Mouse (Mus musculus) A20 (cell line): ENCODE measurements around the gene Parp14.
"Not testable (repeated sequence)": the region's sequence is repeated elsewhere in the genome, so short reads cannot be mapped to it uniquely, and the experiment has no call there.

Experiments used
- DNase-seq: peaks from one replicate; pipeline ENCODE4 v3.0.0-alpha.2; 2011; ENCODE audit warnings: low read depth, low spot score

Parp14 gene

DNA sequence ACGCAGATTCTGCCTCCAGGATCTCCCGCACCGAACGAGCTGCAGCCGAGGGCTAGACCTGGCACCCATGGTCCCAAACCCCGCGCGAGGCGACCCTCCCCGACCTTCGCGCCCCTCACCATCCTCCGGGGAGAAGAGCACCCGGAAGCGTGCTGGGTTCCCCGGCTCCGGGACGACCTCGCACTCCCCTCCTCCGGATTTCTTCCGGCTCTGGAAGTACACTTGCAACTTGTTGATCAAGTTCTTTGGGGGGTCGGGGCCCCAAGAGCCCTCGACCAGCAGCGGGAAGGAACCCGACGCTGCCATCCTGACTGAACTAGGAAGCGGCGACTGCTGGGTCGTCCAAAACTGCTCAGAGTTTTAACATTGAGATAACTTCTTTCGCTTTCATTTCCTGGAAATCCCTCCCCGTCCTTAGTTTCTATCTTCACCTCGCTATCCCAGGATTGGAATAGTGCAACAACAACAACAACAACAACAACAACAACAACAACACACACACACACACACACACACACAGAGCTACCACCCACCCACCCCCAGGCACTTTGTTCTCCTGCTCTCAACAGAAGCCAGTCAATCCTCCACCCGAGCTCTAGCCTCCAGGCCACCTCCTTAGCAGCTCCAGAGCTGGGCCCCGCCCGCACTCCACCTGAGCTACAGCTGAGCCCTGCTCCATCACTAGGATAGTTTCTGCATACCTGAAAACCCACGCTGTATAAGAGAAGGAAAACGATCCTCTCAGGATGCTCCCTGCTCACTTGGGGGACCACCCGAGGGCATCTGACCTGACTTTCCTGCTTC, at the start of gene Parp14:
Parp14 (minus strand) TSS at position 497 of the 804 bp plus-strand sequence.
- DNase-seq: peak; percentile 78

DNA sequence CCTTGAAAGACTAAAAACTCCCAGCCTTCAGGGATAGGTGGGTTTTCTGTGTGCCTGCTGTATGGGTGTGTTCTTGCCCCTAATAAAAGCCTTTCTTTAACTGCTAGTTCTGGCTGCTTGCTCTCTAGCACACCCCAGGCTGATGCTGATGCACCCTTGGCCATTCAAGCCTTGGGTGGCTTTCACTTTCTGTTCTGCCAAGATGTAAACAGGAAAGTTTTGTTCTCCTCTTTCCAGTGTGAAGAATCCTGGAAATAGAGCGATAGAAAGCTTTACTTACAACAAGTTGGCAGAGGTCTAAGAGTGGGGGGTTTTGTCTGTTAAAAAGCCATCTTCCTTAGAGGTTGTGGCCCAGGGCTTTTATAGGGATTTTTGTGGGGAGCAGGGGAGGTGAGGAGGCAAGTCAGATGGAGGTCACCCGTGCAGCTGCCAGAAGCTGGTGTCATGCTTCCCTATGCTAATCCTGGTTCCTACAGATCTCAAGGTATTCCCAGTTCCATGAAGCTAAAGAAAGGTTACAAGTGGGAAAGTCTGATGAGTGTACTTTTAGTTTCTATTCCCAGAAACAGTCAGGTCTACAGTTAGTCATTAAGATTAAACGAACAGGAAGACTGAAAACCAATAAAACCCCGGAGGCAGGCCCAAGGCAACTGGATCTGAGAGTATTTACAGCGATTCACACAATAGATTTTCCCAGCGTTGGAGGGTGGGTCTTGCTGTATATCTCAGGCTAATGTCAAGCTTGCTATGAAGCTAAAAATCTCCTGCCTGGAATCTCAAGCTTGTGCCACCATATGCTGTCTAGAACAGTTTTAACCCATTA, 47.6 kb upstream of the Parp14 start:
- peak; percentile 41 for DNase-seq

DNA sequence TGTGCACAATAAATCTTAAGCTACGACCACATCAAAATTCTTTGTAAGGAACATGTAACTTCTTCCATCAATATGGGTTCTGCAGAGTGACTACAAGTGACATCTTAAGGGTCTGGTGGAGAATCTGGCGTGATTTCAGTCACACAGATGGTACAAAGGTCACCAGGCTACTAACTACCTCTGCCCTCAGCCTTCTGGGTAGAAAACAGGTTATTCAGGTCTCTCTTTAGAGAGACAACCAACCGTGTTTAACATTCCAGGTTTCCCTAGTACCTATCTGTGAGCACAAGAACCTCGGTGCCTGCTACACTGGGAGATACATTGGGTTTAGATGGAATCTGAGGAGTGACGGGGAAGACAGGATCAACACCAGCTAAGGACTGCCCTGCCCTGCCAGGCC, 43.0 kb upstream of the Parp14 start:
- no peak for DNase-seq

DNA sequence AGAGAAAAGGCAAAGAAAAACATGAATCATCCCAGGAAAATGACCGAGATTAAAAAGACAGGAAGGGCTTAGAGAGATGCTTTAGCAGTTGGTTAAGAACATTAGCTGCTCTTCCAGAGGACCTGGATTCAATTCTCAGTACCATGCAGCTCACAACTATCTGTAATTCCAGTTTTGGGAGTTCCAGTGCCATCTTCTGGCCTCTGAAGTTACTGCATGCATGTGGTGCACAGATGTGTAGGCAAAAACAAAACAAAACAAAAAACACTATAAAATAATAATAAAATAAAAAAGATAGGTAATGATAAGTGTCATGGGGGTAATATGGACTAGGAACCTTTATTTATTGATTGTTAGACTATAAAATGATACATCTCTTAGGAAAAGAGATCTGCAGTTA, 42.2 kb upstream of the Parp14 start:
- DNase-seq: peak; percentile 60

DNA sequence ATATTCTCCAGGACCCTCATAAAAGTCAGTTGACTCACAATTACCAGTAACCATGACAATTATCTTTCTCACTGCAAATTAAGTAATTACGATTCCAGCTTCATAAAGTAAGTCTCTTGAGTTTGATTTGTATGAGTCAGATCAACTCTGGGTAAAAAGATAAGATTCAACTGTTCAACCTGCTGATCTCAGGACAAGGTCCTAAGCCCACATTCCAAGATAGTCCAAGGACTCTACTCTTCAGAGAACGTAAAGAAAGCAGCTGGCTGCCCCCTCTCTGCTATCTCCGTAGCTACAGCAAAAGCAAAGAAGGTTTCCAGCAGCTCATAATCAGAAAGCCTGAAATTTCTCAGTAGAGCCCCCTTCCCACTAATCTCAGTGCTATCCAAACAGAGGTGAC, 40.1 kb upstream of the Parp14 start:
- DNase-seq: no peak

DNA sequence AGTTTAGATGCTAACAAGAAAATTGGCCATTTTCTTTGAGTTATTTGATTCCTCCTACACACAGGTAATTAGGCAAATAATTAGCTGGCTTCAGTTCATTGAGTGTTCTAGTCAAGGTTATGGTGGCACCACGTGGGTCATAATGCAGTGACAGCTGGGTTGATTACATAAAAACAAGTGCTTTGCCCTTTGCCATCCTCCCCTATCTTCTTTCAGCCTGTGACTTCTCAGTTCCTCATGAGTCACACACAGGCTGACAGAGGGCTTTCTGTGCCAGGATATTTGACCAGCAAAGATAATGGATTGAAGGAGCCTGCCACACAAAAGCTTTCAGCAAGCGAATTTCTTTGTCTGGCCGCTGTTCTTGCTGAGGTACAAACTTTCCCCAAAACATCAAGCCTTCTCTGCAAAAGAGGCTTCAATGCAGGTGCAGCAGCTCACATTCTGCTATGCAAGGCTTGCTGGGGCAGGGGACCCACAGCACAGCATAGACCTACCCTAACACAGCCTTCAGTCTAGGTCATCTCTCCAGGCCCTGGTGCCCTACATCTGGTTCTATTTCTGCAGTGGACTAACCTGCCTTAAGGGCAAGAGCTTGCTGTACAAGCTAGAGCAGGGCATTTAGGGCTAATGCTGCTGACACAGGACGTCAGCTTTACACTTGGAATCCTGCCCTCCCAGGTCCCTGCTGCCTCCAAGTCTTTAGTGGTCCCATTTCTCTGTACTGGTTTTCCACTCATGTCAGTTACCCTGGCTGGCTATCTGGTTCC, 36.3 kb upstream of the Parp14 start:
- no peak for DNase-seq

DNA sequence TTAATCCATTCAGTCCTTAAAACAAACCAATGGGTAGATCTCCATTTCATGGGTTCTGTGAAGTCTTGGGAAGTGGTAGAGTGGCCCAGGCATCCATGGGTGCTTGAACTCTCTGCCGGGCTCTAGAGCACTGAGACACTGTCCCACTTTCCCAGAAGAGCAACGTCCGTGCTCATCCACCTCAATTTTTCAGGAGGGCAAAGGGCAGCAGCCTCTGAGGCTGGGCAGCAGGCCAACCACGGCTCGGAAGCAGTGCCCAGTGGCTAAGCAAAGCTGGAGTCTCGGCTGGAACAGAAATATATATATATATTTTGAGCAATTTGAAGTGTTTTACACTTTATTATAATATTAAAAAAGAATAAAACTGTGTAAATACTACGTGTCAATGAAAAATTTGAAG, 35.5 kb upstream of the Parp14 start:
- no peak for DNase-seq

DNA sequence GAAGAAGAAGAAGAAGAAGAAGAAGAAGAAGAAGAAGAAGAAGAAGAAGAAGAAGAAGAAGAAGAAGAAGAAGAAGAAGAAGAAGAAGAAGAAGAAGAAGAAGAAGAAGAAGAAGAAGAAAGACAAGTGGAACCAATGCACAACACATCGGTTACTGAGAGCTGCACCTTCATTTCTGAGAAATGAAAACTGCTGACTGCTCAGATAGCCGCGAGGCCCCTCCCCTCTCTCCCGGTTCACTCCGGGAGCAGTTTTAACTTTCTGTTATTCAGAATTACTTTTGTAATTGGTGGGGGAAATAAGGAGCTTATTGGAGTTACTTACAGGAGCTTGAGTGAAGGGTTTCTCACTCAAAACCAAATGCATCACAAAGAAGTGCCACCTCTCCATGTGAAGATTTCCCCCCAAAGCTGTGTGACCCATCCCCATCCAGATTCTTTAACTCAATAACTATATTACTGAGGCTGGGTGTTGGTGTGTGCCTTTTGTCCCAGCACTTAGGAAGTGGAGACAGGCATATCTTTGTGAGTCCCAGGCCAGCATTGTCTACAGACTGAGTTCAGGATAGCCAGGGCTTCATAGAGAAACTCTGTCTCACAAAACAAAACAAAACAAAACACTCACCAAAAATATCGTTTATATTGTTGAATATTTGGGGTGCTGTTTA, 34.6 kb upstream of the Parp14 start:
- no peak for DNase-seq

DNA sequence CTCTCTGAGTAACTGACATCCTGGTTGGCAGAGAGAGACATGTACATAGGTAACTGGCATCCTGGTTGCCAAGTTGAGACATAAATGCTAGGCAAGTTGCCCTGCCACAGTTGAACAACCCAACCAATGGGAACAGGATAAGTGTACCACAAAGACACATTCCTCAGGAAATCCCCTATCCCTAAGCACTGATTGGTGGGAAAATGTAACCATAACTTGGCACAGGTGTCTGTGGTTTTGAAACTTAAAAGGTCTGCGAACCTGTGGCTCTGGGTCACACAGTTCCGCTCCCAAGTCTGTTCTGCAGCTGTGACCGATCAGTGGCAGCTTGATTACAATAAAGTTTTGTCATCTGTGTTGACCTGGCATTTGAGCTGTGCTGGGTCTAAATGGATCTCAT, 34.0 kb upstream of the Parp14 start:
- DNase-seq: no peak

DNA sequence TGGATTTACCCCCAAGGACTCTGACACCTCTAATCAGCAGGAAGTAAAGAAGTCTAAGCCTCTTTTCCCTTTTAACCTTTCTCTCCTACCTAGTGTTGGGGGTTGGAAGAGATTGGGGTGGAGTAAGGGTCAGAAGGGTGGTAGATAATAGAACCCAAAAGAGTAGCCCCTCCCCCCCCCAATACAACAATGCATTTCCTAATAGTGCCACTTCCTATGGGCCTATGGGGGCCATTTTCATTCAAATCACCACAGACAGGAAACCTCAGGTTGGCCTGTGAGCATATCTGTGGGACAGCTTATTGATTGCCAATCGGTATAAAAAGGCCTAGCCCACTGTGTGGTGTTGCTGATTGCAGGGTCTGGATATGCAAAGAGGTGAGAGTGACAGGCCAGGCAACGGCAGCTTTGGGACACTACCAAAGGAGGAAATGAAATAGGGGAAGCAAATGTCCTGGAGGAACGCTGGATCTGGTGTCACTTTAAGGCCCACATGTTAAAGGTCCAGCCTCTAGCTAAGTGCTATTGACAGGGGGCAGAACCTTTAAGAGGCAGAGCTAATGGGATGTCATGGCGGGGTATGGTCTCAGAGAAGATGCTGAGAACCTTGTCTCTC, 32.9 kb upstream of the Parp14 start:
- DNase-seq: no peak

DNA sequence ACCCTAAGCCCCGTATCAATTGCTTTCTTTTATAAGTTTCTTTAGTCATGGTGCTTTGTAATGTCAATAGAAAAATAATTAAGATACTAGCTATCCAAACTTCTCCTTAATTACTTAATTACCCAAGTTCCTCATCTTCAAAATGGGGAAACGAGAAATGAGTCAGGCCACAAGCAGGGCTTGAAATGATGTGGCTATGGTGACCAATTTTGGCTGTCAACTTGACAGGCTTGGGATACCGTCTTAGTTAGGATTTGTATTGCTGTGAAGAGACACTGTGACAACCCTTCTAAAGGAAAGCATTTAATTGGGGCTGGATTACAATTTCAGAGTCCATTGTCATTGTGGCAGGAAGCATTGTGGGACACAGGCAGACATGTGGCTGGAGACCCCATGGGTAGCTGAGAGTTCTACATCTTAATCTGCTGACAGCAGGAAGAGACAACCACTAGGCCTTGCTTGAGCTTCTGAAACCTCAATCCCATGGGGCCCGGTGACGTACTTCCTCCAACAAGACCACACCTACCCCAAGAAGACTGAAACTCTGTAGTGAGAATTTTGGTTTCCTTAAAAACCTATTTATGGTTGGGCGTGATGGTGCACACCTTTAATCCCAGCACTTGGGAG, 31.8 kb upstream of the Parp14 start:
- DNase-seq: peak; percentile 37

DNA sequence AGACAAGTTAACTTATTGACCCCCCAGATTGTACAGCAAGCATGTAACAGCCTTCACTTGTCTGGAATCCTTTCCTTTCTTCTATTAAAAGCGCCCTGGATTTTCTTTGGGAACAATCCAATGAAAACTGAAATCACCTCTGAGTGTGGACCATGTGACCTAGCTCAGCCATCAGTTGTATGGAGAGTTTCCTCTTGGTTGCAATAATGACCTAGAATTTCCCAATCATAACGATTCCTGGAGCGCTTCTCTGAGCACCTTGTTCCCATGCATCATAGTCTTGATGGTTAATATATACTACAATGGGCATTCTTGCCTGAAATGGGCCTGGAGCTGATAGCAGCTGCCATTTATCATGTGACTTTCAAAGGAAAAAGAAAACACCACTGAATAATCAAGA, 29.2 kb upstream of the Parp14 start:
- no peak for DNase-seq

DNA sequence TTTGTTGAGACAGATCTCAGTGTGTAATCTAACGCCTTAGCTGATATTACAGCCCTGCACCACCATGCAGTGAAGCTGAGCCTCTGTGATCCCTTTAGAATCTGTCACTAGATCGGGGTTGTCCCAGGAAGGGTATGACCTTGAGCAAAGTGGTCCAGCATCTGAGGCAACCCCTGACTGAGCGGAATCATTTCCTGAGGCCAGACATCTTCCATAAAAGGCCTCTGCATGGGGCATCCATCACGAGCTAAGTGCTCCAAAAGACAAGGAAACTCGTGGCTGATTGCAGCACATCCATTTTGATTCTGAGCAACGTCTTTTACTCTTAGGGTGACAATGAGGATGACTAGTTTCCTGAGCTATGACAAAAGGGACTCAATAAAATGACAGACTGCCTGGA, 23.7 kb upstream of the Parp14 start:
- DNase-seq: no peak

DNA sequence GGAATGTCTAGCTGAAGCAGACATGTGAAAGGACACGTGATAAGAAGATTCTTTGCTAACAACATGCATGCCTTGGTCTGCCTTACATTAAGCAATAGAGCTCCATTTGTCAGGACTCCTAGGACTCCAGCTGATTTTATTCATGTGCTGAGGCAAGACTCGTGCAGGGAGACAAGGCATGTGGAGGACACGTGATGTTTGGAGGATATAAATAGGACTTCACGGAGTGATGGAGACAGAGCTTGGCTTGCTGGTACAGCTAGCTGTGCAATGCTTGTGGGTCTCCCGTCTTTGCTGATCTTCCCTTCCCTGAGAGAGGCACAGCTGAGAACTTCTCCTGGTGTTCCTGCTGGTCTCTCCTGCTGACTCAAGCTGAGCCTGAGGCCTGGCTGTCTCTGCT, 20.3 kb upstream of the Parp14 start:
- DNase-seq: not testable (repeated sequence)

DNA sequence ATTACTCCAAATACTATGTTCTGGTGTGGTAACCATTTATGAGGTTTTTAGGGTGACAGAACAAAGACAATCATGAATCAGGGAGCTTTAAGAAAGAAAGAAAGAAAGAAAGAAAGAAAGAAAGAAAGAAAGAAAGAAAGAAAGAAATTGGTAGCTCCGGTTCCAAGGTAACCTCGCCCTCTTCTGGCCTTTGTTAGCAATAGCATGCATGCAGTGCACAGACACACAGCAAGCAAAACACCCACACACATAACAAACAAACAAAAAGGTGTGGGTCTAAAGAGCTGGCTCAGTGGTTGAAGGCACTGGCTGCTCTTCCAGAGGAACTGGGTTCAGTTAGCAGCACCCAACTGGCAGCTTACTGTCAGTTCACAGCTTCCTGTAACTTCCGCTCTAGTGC, 19.3 kb upstream of the Parp14 start:
- peak; percentile 37 for DNase-seq

DNA sequence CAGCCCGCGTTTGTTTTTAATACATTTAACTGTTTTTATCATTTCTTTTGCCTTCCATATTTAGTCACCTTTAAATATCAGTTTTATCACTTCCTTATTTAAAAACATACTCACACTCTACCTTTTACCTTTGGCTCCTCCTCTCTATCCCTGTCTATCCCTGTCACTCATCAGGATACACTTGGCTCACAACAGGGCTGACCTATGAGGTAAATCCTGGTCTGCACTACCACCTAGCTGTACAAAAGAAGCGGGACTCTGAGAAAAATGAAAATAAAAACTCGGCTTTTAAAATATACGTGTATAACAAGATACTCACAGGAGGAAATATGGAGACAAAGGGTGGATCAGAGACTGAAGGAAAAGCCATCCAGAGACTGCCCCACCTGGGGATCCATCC, 17.6 kb upstream of the Parp14 start:
- peak; percentile 28 for DNase-seq

DNA sequence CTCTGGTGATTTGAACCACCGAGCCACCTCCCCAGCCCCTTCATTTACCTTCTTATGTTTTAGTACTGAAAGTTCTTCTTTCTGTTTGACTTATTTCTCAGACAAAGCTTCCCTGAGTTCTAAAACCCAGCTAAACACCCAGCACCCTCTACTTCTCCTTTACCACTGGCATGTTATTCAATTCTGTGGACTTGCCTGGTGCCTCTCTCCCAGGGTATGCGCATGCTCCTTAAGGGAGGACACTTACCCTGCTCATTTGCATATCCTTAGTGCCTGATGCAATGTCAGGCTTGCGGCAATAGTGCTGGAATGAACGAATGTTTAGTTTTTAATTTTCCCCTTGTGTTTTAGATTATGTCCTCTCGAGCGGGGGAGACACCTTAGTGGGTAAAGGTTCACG, 16.8 kb upstream of the Parp14 start:
- peak; percentile 90 for DNase-seq

DNA sequence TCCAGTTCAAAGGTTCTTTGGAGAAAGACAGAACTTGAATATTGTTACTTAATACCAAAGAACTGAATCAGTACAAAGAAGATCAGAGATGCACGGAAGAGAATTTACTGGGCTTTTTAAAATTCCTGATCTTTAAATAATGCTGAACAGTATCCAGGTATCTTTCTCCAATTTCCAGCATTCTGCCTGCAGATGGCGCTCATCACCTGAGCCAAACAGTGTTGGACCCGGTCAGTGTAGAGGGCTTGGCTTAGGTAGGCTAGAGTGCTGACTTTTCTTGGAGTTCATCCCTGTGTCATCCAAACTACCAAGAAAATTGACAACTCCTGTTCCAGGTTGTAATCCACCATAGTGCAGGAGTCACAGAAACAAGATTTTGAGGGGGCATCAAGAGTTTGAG, 3.1 kb upstream of the Parp14 start:
- DNase-seq: peak; percentile 69

DNA sequence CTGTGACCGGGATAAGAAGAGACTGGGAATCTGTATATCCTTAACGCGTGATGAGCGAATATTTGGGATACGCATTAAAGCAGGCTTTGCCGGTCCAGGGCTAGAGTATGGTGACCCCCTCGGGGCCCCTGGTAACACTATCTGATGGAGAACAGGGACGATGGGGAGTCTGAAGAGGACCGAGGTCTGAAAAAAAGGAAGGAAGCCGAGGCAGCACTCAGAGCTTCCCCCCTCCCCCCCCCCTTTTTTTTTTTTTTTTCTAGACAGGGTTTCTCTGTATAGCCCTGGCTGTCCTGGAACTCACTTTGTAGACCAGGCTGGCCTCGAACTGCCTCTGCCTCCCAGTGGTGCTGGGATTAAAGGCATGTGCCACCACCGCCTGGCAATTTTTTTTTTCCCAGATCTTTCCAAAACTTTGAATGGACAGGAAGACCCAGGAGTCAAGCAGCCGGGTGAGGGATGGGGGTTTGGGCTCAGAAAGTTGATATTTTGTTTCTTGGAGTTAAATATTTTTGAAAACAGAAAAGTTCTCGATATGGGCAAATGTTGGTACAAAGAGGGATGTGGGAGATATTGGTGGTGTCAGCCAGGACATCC, 1.2 kb upstream of the Parp14 start:
- DNase-seq: no peak

DNA sequence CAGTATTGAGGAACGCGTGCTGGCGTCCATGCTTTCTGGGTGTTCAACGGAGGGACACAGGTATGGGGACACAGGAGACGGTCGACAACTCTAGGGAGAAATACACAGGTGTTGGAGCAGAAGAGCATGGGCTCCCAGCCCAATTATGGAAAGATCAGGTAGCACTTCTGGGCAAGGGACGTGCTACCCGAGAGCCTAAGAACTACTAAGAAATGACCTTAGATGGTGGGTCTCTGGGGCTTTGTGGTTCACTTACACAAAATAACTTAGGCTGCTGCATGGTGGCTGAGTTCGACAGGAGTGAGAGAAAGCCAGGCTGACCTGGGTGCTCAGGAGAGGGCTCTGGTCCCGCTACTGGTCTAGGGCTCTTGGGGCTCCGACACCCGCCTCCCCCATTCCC, 554 bp upstream of the Parp14 start:
- DNase-seq: no peak
